Mouse (Mus musculus) lung, adult 2 months (tissue): ENCODE data around the gene Retreg3.

Source experiments
- CTCF ChIP-seq: fragments of 200-500 bp; IDR thresholded peaks from 2 replicates; pipeline ENCODE4 v1.5.1; 2011; ENCODE audit warnings: mild to moderate bottlenecking, low read length, control low read depth; ENCODE audit not compliant: insufficient read depth
- POLR2A ChIP-seq: fragments of 200-500 bp; IDR thresholded peaks from 2 replicates; pipeline ENCODE4 v1.6.1; 2011; ENCODE audit warnings: low read depth, mild to moderate bottlenecking, control low read depth, low read length, borderline replicate concordance; ENCODE audit errors: extremely low read depth

DNA sequence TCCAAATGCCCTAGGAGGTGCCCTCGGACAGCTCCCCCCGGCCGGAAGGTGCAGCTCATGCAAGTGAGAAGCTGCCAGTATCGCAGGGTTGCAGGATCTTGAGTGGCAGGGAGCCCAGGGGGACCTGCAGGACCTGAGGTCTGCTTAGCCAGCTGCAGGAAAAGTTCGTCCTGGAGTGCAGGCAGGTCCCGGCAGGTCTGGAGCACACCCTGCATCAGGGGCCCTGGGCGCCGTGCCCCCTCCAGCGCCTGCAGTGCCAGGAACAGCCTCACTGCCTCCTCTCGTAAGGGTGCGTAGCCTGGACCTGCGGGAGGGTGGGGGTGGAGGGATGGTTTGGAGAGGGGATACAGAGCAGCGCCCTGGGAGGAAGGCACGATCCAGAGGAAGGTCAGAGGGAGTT, 46.7 kb upstream of the Retreg3 start:
- TF ChIP-seq CTCF, result no peak
- no peak for TF ChIP-seq POLR2A
